Mouse (Mus musculus): ENCODE measurements around the gene Ugcg. TPM values are rescaled to one million over a fixed set of nuclear protein-coding genes. Genes with fewer than 3 reads are reported as not detected.
A peak's percentile ranks its signal among the peaks of the same experiment; 100 is the strongest.

Gene Ugcg
- 105 and 120 TPM in 2 replicates for total RNA-seq (2017)

GRCm38 (mm10) chr4:59188802-59189545 is at the start of gene Ugcg:
Gene Ugcg (plus strand): TSS chr4:59189257.
- peak; percentile 60 for ATAC-seq (ENCODE audit: extremely low read depth, insufficient number of reproducible peaks, low FRiP score, poor library complexity, severe bottlenecking)

- no peak for ATAC-seq (ENCODE audit: extremely low read depth, insufficient number of reproducible peaks, low FRiP score, poor library complexity, severe bottlenecking)
Observed at GRCm38 (mm10) chr4:59149043-59149442, 40.0 kb upstream of the Ugcg start.

GRCm38 (mm10) chr4:59150907-59151306 is 38.1 kb upstream of the Ugcg start:
- ATAC-seq (ENCODE audit: extremely low read depth, insufficient number of reproducible peaks, low FRiP score, poor library complexity, severe bottlenecking): no peak

- no peak for ATAC-seq (ENCODE audit: extremely low read depth, insufficient number of reproducible peaks, low FRiP score, poor library complexity, severe bottlenecking)
Observed at GRCm38 (mm10) chr4:59151953-59152352, 37.1 kb upstream of the Ugcg start.

GRCm38 (mm10) chr4:59156897-59157592 is 32.0 kb upstream of the Ugcg start:
- ATAC-seq (ENCODE audit: extremely low read depth, insufficient number of reproducible peaks, low FRiP score, poor library complexity, severe bottlenecking): no peak

- ATAC-seq (ENCODE audit: extremely low read depth, insufficient number of reproducible peaks, low FRiP score, poor library complexity, severe bottlenecking): no peak
Observed at GRCm38 (mm10) chr4:59157654-59158053, 31.4 kb upstream of the Ugcg start.

GRCm38 (mm10) chr4:59160289-59160688 is 28.8 kb upstream of the Ugcg start:
- no peak for ATAC-seq (ENCODE audit: extremely low read depth, insufficient number of reproducible peaks, low FRiP score, poor library complexity, severe bottlenecking)

GRCm38 (mm10) chr4:59160959-59161670 is 27.9 kb upstream of the Ugcg start:
- no peak for ATAC-seq (ENCODE audit: extremely low read depth, insufficient number of reproducible peaks, low FRiP score, poor library complexity, severe bottlenecking)

GRCm38 (mm10) chr4:59164034-59164433 is 25.0 kb upstream of the Ugcg start:
- no peak for ATAC-seq (ENCODE audit: extremely low read depth, insufficient number of reproducible peaks, low FRiP score, poor library complexity, severe bottlenecking)

- no peak for ATAC-seq (ENCODE audit: extremely low read depth, insufficient number of reproducible peaks, low FRiP score, poor library complexity, severe bottlenecking)
Observed at GRCm38 (mm10) chr4:59167251-59167847, 21.7 kb upstream of the Ugcg start.

GRCm38 (mm10) chr4:59169981-59170380 is 19.1 kb upstream of the Ugcg start:
- no peak for ATAC-seq (ENCODE audit: extremely low read depth, insufficient number of reproducible peaks, low FRiP score, poor library complexity, severe bottlenecking)

GRCm38 (mm10) chr4:59172616-59173015 is 16.4 kb upstream of the Ugcg start:
- ATAC-seq (ENCODE audit: extremely low read depth, insufficient number of reproducible peaks, low FRiP score, poor library complexity, severe bottlenecking): no peak

GRCm38 (mm10) chr4:59173181-59173922 is 15.7 kb upstream of the Ugcg start:
- no peak for ATAC-seq (ENCODE audit: extremely low read depth, insufficient number of reproducible peaks, low FRiP score, poor library complexity, severe bottlenecking)

- ATAC-seq (ENCODE audit: extremely low read depth, insufficient number of reproducible peaks, low FRiP score, poor library complexity, severe bottlenecking): no peak
Observed at GRCm38 (mm10) chr4:59175003-59175402, 14.1 kb upstream of the Ugcg start.

GRCm38 (mm10) chr4:59175929-59176328 is 13.1 kb upstream of the Ugcg start:
- ATAC-seq (ENCODE audit: extremely low read depth, insufficient number of reproducible peaks, low FRiP score, poor library complexity, severe bottlenecking): no peak

GRCm38 (mm10) chr4:59177566-59177965 is 11.5 kb upstream of the Ugcg start:
- peak; percentile 64 for ATAC-seq (ENCODE audit: extremely low read depth, insufficient number of reproducible peaks, low FRiP score, poor library complexity, severe bottlenecking)

GRCm38 (mm10) chr4:59181320-59182271 is 7.5 kb upstream of the Ugcg start:
- ATAC-seq (ENCODE audit: extremely low read depth, insufficient number of reproducible peaks, low FRiP score, poor library complexity, severe bottlenecking): no peak

- ATAC-seq (ENCODE audit: extremely low read depth, insufficient number of reproducible peaks, low FRiP score, poor library complexity, severe bottlenecking): no peak
Observed at GRCm38 (mm10) chr4:59185671-59186070, 3.4 kb upstream of the Ugcg start.

Data from neutrophil, adult 5-6 weeks (primary cell).